Mouse (Mus musculus): Measurements from ENCODE around the gene Tmem145. TPM values are rescaled to one million over a fixed set of nuclear protein-coding genes. Genes with fewer than 3 reads are reported as not detected.

The Tmem145 gene
- total and polyA plus RNA-seq, 2 experiments from 2014 or later, result 88.3 to 106 TPM

DNA sequence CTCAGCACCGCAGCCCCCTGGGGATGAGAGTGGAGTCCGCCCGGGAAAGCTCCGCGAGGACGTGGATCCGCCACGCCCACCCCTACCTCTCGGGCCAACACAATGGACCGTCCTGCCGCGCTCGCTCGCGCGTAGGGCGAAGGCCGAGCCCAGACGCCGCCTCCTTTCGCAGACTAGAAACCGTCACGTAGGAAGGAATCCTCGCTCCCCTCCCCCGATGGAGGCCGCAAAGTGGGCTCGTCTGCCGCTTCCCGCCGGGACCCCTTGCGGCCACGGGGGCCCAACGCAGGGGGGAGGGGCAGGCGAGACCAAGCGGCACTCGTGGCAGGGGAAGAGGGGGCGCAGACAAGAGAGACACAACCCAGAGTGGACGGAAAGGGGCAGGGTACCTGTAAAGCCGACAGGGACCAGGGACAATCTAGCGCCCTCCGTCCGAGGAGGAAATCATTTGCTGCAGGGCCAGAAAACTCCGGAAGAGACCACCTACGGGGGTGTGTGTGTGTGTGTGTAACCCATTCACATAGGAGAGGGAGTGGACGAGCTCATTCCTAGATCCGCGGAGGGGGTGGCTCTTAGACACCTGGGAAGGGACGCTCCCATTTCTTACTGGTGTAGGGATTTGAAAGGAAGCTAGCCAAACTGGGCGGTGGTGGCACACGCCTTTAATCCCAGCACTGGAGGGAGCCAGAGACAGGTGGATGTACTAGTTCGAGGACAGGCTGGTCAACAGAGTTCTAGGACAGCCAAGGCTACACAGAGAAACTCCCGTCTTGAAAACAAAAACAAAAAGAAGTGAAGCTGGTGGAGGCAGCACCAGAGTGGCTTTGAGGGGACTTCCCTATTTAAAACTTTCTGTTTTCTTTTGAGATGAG, 8.2 kb upstream of the Tmem145 start, which contains the start of gene Pafah1b3:
Gene Pafah1b3, minus strand, starts transcription at position 533 of the 872 bp plus-strand sequence.
- H3K27ac ChIP-seq, result peak within 1 kb of the TSS; percentile 94
- no peaks in the 10 kb centered on the region for H3K9me3 ChIP-seq (ENCODE audit: low read length)
- ATAC-seq (peak; percentile 93), DNase-seq (ENCODE audit: low spot score) (peak; percentile 97)
- peaks cover 11% of the 10 kb centered on the region; the same call in 1 of the 2 replicates for H3K4me1 ChIP-seq (ENCODE audit: insufficient read depth, low read length)
- peaks cover 21% of the 10 kb centered on the region; the same call in 1 of the 2 replicates for H3K36me3 ChIP-seq (ENCODE audit: insufficient read depth, low read length)
- no peaks in the 10 kb centered on the region for H3K27me3 ChIP-seq (ENCODE audit: insufficient read depth, low read length)
- TF ChIP-seq CTCF (IDR thresholded peaks at IDR 0.05; ENCODE audit: low read depth), result peak; percentile 62
- under 1% methylated on average over 52 of the region's 52 CpGs for WGBS
- peak within 1 kb of the TSS; percentile 70 for H3K4me2 ChIP-seq (ENCODE audit: low read depth, low read length)
- H3K4me3 ChIP-seq (ENCODE audit: low read length), result peak within 1 kb of the TSS; percentile 65
- H3K9ac ChIP-seq (replicated peaks; ENCODE audit: low read length), result peak within 1 kb of the TSS; percentile 76

DNA sequence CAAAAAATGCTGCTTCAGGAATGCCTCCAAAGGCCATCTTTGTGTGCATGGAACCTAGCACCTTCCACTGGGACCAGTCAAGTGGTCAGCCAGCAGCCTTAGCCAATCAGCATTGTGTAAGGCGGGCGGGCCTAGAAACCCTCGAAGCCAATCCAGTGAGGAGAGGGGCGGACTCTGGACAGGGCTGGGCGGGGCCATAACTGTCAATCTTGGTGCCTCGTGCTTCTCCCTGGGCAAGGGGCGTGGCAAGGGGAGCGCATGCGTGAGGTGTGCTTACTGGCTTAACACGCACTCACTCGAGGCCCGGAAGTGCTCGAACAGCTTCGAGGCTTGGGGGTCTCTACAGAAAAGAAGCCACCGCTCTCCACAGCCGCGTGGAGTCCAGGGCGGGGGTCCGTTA, 4.8 kb upstream of the Tmem145 start, which contains the start of gene Prr19:
Gene Prr19, plus strand, starts transcription at position 349 of the 400 bp plus-strand sequence.
- Histone ChIP-seq H3K36me3 (ENCODE audit: insufficient read depth, low read length) (no peaks in the 10 kb centered on the region), H3K4me2 (ENCODE audit: low read depth, low read length) (0 out of 2 replicates have a peak within 1 kb of the TSS, but pooled peaks have one; percentile 21), H3K27ac (no peak within 1 kb of the TSS), H3K9ac (replicated peaks; ENCODE audit: low read length) (no peak within 1 kb of the TSS), H3K4me1 (ENCODE audit: insufficient read depth, low read length) (peaks cover 7% of the 10 kb centered on the region; the same call in 1 of the 2 replicates), H3K9me3 (ENCODE audit: low read length) (no peaks in the 10 kb centered on the region), H3K27me3 (ENCODE audit: insufficient read depth, low read length) (no peaks in the 10 kb centered on the region), H3K4me3 (ENCODE audit: low read length) (no peak within 1 kb of the TSS)
- WGBS, result 55% methylated on average over 19 of the region's 19 CpGs
- ATAC-seq (peak; percentile 62), DNase-seq (ENCODE audit: low spot score) (peak; percentile 78)
- no peak for TF ChIP-seq CTCF (IDR thresholded peaks at IDR 0.05; ENCODE audit: low read depth)

DNA sequence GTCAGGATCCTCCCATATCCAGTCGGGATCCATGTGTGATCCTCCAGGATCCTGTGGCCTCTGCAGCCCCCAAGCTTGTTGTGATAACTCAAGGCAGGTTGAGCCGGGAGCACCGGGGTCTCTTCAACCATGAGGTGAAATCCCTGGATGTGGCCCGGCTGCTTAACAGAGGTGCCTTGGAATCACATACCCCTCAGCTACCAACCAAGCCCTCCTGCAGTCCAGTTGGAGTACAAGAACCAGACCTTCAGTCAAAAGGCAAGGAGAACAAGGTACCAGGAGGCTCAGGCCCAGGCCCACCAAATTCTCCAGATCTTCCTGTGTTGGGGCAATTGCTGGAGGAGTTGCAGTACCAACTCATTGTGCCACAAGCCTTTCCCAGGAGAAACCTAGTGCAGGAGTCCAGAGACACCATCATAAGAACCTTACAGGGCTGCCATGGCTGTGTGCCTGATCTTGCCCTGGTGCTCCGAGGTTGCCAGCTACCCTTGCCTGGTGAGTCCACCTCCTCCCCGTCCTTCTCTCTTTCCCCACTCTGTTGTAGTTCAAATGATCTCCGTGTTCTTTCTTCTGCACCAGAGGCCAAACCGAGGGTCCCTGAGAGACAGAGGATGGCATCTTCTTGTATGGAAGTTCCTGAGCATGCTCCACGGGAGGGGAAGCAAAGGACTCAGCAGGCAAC, 2.8 kb upstream of the Tmem145 start:
- Histone ChIP-seq H3K4me1 (ENCODE audit: insufficient read depth, low read length) (no peaks in the 10 kb centered on the region), H3K36me3 (ENCODE audit: insufficient read depth, low read length) (no peaks in the 10 kb centered on the region), H3K9ac (replicated peaks; ENCODE audit: low read length) (no peak overlapping the region), H3K4me2 (ENCODE audit: low read depth, low read length) (no peak overlapping the region), H3K4me3 (ENCODE audit: low read length) (no peak overlapping the region), H3K9me3 (ENCODE audit: low read length) (no peaks in the 10 kb centered on the region), H3K27ac (no peak overlapping the region), H3K27me3 (ENCODE audit: insufficient read depth, low read length) (no peaks in the 10 kb centered on the region)
- DNase-seq (ENCODE audit: low spot score) (no peak), ATAC-seq (no peak)
- 71% methylated on average over 9 of the region's 9 CpGs for WGBS
- no peak for TF ChIP-seq CTCF (IDR thresholded peaks at IDR 0.05; ENCODE audit: low read depth)

GRCm38 (mm10) chr7:25303685-25304006, 2.3 kb upstream of the Tmem145 start:
- Histone ChIP-seq H3K4me2 (ENCODE audit: low read depth, low read length) (no peak overlapping the region), H3K9ac (replicated peaks; ENCODE audit: low read length) (no peak overlapping the region), H3K36me3 (ENCODE audit: insufficient read depth, low read length) (0 out of 2 replicates have a peak, but pooled peaks cover under 1% of the 10 kb centered on the region), H3K27me3 (ENCODE audit: insufficient read depth, low read length) (no peaks in the 10 kb centered on the region), H3K9me3 (ENCODE audit: low read length) (no peaks in the 10 kb centered on the region), H3K27ac (no peak overlapping the region), H3K4me3 (ENCODE audit: low read length) (no peak overlapping the region), H3K4me1 (ENCODE audit: insufficient read depth, low read length) (no peaks in the 10 kb centered on the region)
- TF ChIP-seq CTCF (IDR thresholded peaks at IDR 0.05; ENCODE audit: low read depth), result no peak
- DNase-seq (ENCODE audit: low spot score) (no peak), ATAC-seq (no peak)
- 89% methylated on average over 3 of the region's 3 CpGs for WGBS

- peak overlapping the region; percentile 87 for H3K9ac ChIP-seq (replicated peaks; ENCODE audit: low read length)
- peak overlapping the region; percentile 78 for H3K4me3 ChIP-seq (ENCODE audit: low read length)
- no peaks in the 10 kb centered on the region for H3K27me3 ChIP-seq (ENCODE audit: insufficient read depth, low read length)
- no peak for DNase-seq (ENCODE audit: low spot score)
- H3K9me3 ChIP-seq (ENCODE audit: low read length), result no peaks in the 10 kb centered on the region
- WGBS, result 2% methylated on average over 2 of the region's 2 CpGs
- peak overlapping the region; percentile 88 for H3K4me2 ChIP-seq (ENCODE audit: low read depth, low read length)
- H3K4me1 ChIP-seq (ENCODE audit: insufficient read depth, low read length), result no peaks in the 10 kb centered on the region
- no peak for TF ChIP-seq CTCF (IDR thresholded peaks at IDR 0.05; ENCODE audit: low read depth)
- H3K27ac ChIP-seq, result peak overlapping the region; percentile 90
- ATAC-seq, result peak; percentile 4; the same call in 1 of the 2 replicates
- H3K36me3 ChIP-seq (ENCODE audit: insufficient read depth, low read length), result 0 out of 2 replicates have a peak, but pooled peaks cover 3% of the 10 kb centered on the region
Observed at GRCm38 (mm10) chr7:25305481-25305880, 425 bp upstream of the Tmem145 start.

- DNase-seq (ENCODE audit: low spot score) (no peak), ATAC-seq (peak; percentile 21; the same call in 1 of the 2 replicates)
- H3K27me3 ChIP-seq (ENCODE audit: insufficient read depth, low read length), result no peaks in the 10 kb centered on the region
Observed at GRCm38 (mm10) chr7:25306614-25306996, 699 bp downstream of the Tmem145 start.

More at GRCm38 (mm10) chr7:25306614-25306996, 699 bp downstream of the Tmem145 start:
- TF ChIP-seq CTCF (IDR thresholded peaks at IDR 0.05; ENCODE audit: low read depth), result no peak
- Histone ChIP-seq H3K36me3 (ENCODE audit: insufficient read depth, low read length) (0 out of 2 replicates have a peak, but pooled peaks cover 3% of the 10 kb centered on the region), H3K27ac (peak overlapping the region; percentile 90), H3K4me1 (ENCODE audit: insufficient read depth, low read length) (no peaks in the 10 kb centered on the region), H3K4me3 (ENCODE audit: low read length) (peak overlapping the region; percentile 78), H3K9ac (replicated peaks; ENCODE audit: low read length) (peak overlapping the region; percentile 87; the same call in 1 of the 2 replicates), H3K4me2 (ENCODE audit: low read depth, low read length) (peak overlapping the region; percentile 88), H3K9me3 (ENCODE audit: low read length) (no peaks in the 10 kb centered on the region)
- 33% methylated on average over 2 of the region's 2 CpGs for WGBS
